Mouse (Mus musculus): ENCODE data around the gene Syn3.
A peak's percentile ranks its signal among the peaks of the same experiment; 100 is the strongest.
"Not testable (repeated sequence)": the region's sequence is repeated elsewhere in the genome, so short reads cannot be mapped to it uniquely, and the experiment has no call there.

Syn3 gene

DNA sequence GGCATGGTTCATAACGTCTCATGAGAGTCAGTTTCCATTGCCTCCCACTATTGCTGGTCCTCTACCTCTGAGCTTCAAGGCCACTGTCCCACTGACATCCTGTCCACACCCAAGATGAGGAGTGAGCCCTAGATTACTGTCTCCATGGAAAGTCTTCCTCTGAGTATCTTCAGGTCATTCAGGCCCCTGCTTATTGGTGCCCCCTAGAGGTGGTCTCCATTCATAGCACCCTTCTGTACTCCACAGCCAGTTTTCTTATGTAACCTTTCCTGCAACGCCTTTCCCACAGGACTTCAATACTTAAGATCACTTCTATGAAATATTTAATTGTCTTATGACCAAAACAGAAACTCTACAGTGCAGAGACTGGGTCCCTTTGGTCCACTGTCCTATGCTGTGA lies 80.4 kb downstream of the Syn3 start:
- DNase-seq (ENCODE audit: low spot score in 2 of 2), result peak in 1 of 2 experiments; percentile 11

DNA sequence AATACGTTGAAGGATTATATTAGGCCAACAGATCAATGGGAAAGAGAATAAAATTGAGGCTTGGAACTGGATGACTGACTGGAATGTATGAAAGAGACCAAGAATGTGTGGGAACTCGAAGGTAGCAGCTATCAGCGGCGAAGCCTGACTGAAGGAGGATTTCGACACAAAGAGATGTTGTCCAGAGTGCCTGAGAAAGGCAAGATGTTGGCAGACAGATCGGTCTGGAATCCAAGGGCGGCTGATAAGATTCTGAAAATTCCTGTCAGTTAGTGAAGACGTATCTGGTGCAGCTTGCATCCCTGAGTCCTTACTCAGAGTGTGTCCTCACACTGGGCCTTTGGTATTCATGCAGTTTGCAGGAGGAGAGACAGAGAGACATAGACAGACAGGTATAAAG lies 81.9 kb downstream of the Syn3 start:
- DNase-seq (ENCODE audit: low spot score in 2 of 2), result no peak

DNA sequence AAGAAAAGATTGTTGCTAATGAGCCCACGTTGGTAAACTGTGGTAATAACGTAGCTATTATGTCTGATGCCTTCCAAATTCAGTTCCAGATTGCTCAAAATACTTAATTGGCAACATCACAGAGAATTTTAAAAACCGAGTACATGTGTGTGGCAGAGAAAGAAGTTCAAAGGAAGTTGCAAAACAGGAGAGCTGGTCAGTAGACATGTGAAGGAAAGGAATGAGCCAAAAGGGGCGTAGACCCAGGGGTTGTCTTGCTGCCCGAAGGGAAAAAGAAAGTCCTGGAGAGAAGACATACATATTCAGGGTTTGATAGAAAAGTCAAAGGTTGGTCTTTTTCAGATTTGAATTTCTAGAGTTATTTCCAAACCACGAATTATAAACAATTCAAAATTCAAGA lies 87.8 kb downstream of the Syn3 start:
- no peak for DNase-seq (ENCODE audit: low spot score in 2 of 2)

GRCm38 (mm10) chr10:86406952-86407351 lies 91.7 kb downstream of the Syn3 start:
- no peak for DNase-seq (ENCODE audit: low spot score in 2 of 2)

DNA sequence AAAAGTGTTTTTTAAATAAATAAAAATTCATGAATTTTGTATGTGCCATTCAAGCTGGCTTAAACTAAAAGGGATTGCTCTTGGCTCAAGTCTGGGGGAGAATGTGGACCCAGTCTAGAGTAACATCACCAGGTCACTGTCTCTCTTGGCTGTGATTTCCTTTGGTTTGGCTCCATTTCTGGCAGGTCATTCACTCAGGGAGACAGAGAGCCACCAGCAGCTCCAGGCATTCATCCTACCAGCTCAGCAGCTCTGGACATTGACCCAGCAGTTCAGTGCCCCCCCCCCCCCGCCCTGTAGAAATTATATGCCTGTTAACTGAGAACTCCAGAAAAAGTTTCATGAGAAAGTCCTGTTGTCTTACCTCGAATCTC lies 100.4 kb downstream of the Syn3 start:
- no peak for DNase-seq (ENCODE audit: low spot score in 2 of 2)

DNA sequence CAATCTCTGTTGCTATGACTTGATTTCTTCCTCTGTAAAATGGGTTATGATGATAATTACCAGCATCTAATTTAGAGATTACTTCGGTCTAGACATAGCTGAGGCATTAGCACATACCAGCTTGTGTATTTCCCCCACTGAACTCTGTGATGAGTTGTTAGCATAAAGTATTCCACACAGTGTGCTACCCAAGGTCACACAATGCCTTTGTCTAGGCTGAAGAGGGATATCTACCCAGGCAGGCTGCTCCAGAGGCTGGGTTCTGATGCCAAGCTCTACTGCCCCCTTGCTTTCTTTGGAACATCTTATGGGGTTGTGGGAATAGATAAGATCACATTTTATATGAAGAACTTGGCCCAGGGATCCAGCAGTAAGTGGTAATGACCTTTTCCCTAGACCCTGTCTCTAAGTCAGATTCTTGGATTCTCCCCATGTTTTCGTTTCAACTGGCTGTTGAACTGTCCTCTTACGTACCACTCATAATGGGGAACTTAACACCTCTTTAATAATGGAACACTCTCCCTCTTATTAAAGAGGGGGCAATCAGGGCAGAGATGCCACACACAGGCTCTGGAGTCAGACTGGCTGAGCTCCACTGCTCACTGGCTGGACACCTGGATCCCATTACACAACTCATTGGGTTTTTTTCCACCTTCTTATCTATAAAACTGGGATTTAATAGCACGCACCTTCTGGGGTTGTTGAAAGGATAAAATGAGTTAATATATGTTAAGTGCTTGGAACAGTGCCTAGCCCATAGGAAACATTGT lies 100.9 kb downstream of the Syn3 start:
- no peak for DNase-seq (ENCODE audit: low spot score in 2 of 2)

DNA sequence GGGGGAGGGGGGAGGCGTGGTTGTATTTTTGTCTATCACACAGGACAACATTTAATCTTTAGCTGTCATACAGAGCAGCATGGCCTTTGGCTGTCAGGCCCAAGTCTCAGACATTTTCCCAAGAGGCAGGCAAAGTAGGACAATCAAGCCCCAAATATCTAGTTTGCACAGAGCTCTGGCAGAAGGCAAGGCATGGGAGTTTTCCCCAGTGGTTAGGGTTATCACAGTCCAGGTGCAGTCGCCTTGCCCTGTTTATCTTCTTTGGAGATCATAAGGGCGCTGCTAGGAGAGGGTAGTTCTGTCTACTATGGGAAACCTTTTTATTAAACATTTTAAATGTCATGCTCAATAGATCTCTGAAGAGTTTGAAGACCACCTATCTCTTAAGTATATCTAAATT lies 106.3 kb downstream of the Syn3 start:
- no peak for DNase-seq (ENCODE audit: low spot score in 2 of 2)

- peak; percentile 11 to 13 for DNase-seq (ENCODE audit: low spot score in 2 of 2)
Observed at GRCm38 (mm10) chr10:86389913-86390312, 108.8 kb downstream of the Syn3 start.

DNA sequence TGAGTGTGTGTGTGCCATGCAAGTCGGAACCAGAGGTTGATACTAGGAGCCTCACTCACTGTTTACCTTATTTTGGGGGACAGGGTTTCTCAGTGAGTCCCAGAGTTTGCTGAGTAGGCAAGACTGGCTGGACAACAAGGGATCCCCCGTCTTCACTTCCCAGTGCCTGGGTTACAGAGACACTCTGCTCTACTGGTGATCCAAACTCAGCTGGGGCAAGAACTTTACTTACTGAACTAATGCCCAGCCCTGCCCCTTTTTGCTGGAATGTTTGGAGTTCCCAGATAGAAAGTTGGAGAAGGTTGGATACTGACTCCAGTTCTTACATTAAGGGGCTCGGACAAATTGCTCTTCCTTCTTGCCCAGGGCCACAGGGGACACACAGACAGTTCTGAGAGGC lies 109.3 kb downstream of the Syn3 start:
- no peak for DNase-seq (ENCODE audit: low spot score in 2 of 2)

DNA sequence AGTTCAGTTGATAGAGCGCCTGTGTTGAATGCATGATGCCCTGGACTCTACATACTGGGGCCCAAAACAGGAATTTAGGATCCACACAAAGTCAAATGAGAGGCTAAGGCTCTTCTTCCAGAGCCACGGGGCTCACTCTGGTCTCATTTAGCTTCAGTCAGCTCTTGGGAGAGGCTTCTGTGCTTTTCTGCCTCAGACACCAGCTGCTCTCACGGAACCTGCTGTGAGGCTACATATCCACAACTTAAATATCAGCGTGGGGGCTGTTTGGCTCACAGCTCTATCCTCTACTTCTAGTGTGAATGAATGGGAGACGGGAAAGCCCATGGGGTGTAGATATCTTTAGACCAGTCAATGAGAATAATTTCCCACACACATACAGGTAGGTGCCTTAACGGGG lies 109.9 kb downstream of the Syn3 start:
- DNase-seq (ENCODE audit: low spot score in 2 of 2), result peak; percentile 60 to 63

GRCm38 (mm10) chr10:86387821-86388440 lies 110.8 kb downstream of the Syn3 start:
- DNase-seq (ENCODE audit: low spot score in 2 of 2), result peak; percentile 29 to 39

GRCm38 (mm10) chr10:86386232-86386631 lies 112.5 kb downstream of the Syn3 start:
- DNase-seq (ENCODE audit: low spot score in 2 of 2), result no peak

DNA sequence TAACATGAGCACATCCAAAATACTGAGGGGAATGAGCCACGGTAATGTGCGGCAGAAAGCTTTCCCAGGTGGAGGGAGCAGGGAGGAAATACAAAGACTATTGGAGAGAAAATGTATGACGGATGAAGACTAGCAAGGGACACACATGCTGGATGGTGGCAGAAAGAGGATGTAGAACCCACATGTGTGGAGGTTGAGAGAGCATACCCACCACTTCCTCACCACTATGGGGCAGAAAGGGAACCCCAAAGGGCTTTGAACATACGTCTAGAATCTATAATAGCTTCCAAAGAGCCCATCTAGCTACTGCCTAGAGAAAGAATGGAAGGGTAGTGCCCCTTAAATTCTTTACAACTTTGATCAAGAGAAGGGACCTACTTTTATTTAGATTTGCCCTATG lies 113.0 kb downstream of the Syn3 start:
- DNase-seq (ENCODE audit: low spot score in 2 of 2), result no peak

DNA sequence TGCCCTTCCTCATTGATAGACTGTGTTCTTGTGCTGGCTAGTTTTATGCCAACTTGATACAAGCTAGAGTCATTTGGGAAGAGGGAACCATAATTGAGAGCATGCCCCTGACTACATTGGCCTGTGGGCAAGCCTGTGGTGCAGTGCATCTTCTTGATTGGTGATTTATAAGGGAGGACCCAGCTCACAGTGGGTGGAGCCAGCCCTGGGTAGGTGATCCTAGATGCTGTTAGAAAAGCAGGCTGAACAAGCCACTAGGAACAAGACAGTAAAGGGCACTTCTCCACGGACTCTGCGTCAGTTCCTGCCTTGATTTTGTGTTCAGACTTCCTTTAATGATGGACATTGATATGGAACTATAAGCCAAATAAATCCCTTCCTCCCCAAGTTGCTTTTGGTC lies 114.0 kb downstream of the Syn3 start:
- no peak for DNase-seq (ENCODE audit: low spot score in 2 of 2)

DNA sequence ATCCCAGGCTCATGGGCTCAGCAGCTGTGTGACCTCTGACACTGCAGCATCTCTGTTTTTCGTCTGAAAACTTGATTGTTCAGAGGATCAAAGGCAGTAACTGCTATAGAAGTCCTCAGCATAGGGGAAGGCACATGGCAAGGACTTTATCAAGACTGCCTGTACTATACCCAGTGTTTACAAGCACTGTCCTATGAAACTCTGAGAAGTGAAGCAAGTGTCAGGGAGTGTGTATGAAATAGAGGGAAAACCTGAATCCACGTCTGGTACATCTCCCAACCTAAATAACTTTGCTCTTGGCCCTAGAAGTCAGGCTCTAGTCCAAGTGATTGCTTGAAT lies 116.8 kb downstream of the Syn3 start:
- DNase-seq (ENCODE audit: low spot score in 2 of 2), result no peak

GRCm38 (mm10) chr10:86381150-86381921 lies 117.4 kb downstream of the Syn3 start:
- no peak for DNase-seq (ENCODE audit: low spot score in 2 of 2)

DNA sequence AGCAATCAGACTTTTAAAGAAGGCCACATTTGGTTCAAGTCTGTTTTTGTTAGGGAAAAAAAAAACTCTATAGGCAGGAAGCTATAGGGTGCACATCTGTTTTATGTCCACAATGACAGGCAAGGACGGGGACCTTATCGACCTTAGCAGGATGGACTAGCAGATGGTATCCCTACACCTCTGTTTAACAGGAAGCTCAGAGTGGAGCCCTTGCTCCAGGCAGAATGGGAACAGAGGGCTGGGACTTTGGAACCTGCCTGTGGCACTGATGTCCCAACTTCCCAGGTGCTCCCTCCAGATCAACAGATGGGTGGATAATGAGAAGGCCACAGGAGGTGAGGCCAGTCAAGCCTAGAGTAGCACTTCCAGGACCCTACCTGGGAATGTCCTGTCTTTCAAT lies 118.1 kb downstream of the Syn3 start:
- no peak for DNase-seq (ENCODE audit: low spot score in 2 of 2)

- DNase-seq (ENCODE audit: low spot score in 2 of 2), result not testable (repeated sequence)
Observed at GRCm38 (mm10) chr10:86378803-86379202, 119.9 kb downstream of the Syn3 start.

- no peak for DNase-seq (ENCODE audit: low spot score in 2 of 2)
Observed at GRCm38 (mm10) chr10:86376392-86377185, 122.1 kb downstream of the Syn3 start.

DNA sequence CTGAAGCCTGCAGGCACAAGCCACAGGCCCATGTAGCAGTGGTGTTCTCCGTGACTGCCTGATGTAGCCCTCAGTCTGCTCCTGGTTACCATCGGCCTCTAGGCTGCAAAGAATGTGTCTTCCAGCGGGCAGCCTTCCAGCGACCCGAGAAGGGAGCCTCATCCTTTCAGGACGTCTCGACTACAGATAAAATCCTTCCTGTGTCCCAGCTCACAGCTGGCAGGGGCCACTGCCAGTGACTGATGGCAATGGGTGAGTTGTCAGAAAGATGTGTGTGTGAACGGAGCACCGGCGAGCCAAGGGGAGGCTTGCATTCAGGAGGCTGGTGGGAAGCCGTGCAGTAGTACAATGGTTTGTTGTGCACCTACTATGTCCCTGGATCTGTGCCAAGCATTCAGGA lies 122.8 kb downstream of the Syn3 start:
- DNase-seq (ENCODE audit: low spot score in 2 of 2), result no peak

- no peak for DNase-seq (ENCODE audit: low spot score in 2 of 2)
Observed at GRCm38 (mm10) chr10:86374061-86374460, 124.6 kb downstream of the Syn3 start.

- no peak for DNase-seq (ENCODE audit: low spot score in 2 of 2)
Observed at GRCm38 (mm10) chr10:86371561-86371960, 127.1 kb downstream of the Syn3 start.

All from right cerebral cortex, adult 2 months (tissue).